Mouse (Mus musculus) hindbrain, embryonic 15.5 days (tissue): ENCODE data around the gene Hmces. TPM values are rescaled to one million over a fixed set of nuclear protein-coding genes. Genes with fewer than 3 reads are reported as not detected.

Experiments used
- ATAC-seq: fragments of 200-750 bp; cut with Nextera tagmentation; 2 replicates; pipeline ENCODE4 v1.8.0; 2017; ENCODE audit warnings: low read depth, moderate number of reproducible peaks, moderate TSS enrichment; ENCODE audit not compliant: low FRiP score
- H3K27ac ChIP-seq: fragments of 300-500 bp; sonication (generic); replicated peaks from 2 replicates; pipeline ENCODE4 v1.5.1; 2015; ENCODE audit warnings: mild to moderate bottlenecking, inconsistent platforms
- H3K27me3 ChIP-seq: fragments of 300-500 bp; sonication (generic); 2 replicates; pipeline ENCODE4 v1.6.1; 2015; ENCODE audit warnings: control low read depth, inconsistent platforms
- H3K36me3 ChIP-seq: fragments of 300-500 bp; sonication (generic); 2 replicates; pipeline ENCODE4 v1.6.1; 2015; ENCODE audit warnings: control low read depth, inconsistent platforms
- H3K4me1 ChIP-seq: fragments of 300-500 bp; sonication (generic); replicated peaks from 2 replicates; pipeline ENCODE4 v1.6.1; 2015; ENCODE audit warnings: control low read depth, inconsistent platforms
- H3K4me2 ChIP-seq: fragments of 300-500 bp; sonication (generic); 2 replicates; pipeline ENCODE4 v1.6.1; 2015; ENCODE audit warnings: moderate library complexity, mild to moderate bottlenecking, inconsistent platforms
- H3K4me3 ChIP-seq: fragments of 300-500 bp; sonication (generic); 2 replicates; pipeline ENCODE4 v1.5.1; 2015; ENCODE audit warnings: mild to moderate bottlenecking, inconsistent platforms
- H3K9ac ChIP-seq: fragments of 300-500 bp; sonication (generic); 2 replicates; pipeline ENCODE4 v1.6.1; 2015; ENCODE audit warnings: inconsistent platforms
- H3K9me3 ChIP-seq: fragments of 300-500 bp; sonication (generic); 2 replicates; pipeline ENCODE4 v1.6.1; 2016; ENCODE audit warnings: control low read depth, inconsistent platforms
- WGBS: fragments of 180-500 bp; shearing (Covaris S2); methylation state at CpG from one replicate; pipeline ENCODE4 v1.1.7; 2015; 5-methylcytosine and 5-hydroxymethylcytosine counted together
- polyA plus RNA-seq: library from polyadenylated mRNA; unstranded; fragments of >200 nt; fragmentation: Nextera tagmentation; extraction: Ambion mirVana; gene quantifications from 2 replicates; pipeline ENCODE4 v1.2.1, GENCODE M21; 2015

Hmces gene
- 38.5 and 44.0 TPM in 2 replicates for polyA plus RNA-seq

- ATAC-seq, result peak; percentile 95
- H3K4me1 ChIP-seq, result peaks cover 21% of the 10 kb centered on the region
- peak within 1 kb of the TSS; percentile 84 for H3K27ac ChIP-seq
- no peaks in the 10 kb centered on the region for H3K27me3 ChIP-seq
- under 1% methylated on average over 58 of the region's 62 CpGs for WGBS
- no peaks in the 10 kb centered on the region for H3K9me3 ChIP-seq
- H3K36me3 ChIP-seq, result peaks cover 57% of the 10 kb centered on the region
- peak within 1 kb of the TSS; percentile 92 for H3K4me3 ChIP-seq
- peak within 1 kb of the TSS; percentile 89 for H3K9ac ChIP-seq
- H3K4me2 ChIP-seq, result peak within 1 kb of the TSS; percentile 93
Observed at GRCm38 (mm10) chr6:87913661-87914325, at the start of gene Hmces. TSS of gene Hmces (plus strand) at chr6:87913935.

- 91% methylated on average over 6 of the region's 6 CpGs for WGBS
- no peak overlapping the region for H3K4me3 ChIP-seq
Observed at GRCm38 (mm10) chr6:87866211-87866610, 47.5 kb upstream of the Hmces start.

GRCm38 (mm10) chr6:87867256-87867655 is 46.5 kb upstream of the Hmces start:
- Histone ChIP-seq H3K4me3 (no peak overlapping the region), H3K9ac (no peak overlapping the region), H3K9me3 (no peaks in the 10 kb centered on the region), H3K4me1 (no peaks in the 10 kb centered on the region), H3K36me3 (no peaks in the 10 kb centered on the region), H3K4me2 (no peak overlapping the region), H3K27ac (no peak overlapping the region), H3K27me3 (no peaks in the 10 kb centered on the region)
- 69% methylated on average over 2 of the region's 2 CpGs for WGBS
- ATAC-seq, result no peak

More at GRCm38 (mm10) chr6:87866211-87866610, 47.5 kb upstream of the Hmces start:
- H3K4me1 ChIP-seq, result no peaks in the 10 kb centered on the region
- H3K9ac ChIP-seq, result no peak overlapping the region
- H3K4me2 ChIP-seq, result no peak overlapping the region
- no peaks in the 10 kb centered on the region for H3K36me3 ChIP-seq
- no peaks in the 10 kb centered on the region for H3K27me3 ChIP-seq
- no peak for ATAC-seq
- H3K27ac ChIP-seq, result no peak overlapping the region
- H3K9me3 ChIP-seq, result no peaks in the 10 kb centered on the region

GRCm38 (mm10) chr6:87868871-87869506 is 44.7 kb upstream of the Hmces start:
- Histone ChIP-seq H3K4me1 (no peaks in the 10 kb centered on the region), H3K36me3 (no peaks in the 10 kb centered on the region), H3K27me3 (no peaks in the 10 kb centered on the region), H3K4me3 (no peak overlapping the region), H3K9ac (no peak overlapping the region), H3K4me2 (no peak overlapping the region), H3K9me3 (no peaks in the 10 kb centered on the region), H3K27ac (no peak overlapping the region)
- ATAC-seq, result no peak
- WGBS, result 79% methylated on average over 9 of the region's 9 CpGs

GRCm38 (mm10) chr6:87870440-87870839 is 43.3 kb upstream of the Hmces start:
- no peak for ATAC-seq
- H3K4me3 ChIP-seq, result no peak overlapping the region
- H3K9me3 ChIP-seq, result no peaks in the 10 kb centered on the region
- H3K9ac ChIP-seq, result no peak overlapping the region
- 72% methylated on average over 1 of the region's 1 CpGs for WGBS
- no peaks in the 10 kb centered on the region for H3K27me3 ChIP-seq
- H3K27ac ChIP-seq, result no peak overlapping the region
- H3K36me3 ChIP-seq, result no peaks in the 10 kb centered on the region
- H3K4me2 ChIP-seq, result no peak overlapping the region
- no peaks in the 10 kb centered on the region for H3K4me1 ChIP-seq

GRCm38 (mm10) chr6:87871240-87871639 is 42.5 kb upstream of the Hmces start:
- H3K4me2 ChIP-seq, result no peak overlapping the region
- no peak overlapping the region for H3K27ac ChIP-seq
- ATAC-seq, result no peak
- no peaks in the 10 kb centered on the region for H3K27me3 ChIP-seq
- no peaks in the 10 kb centered on the region for H3K4me1 ChIP-seq
- no peak overlapping the region for H3K4me3 ChIP-seq
- 92% methylated on average over 7 of the region's 7 CpGs for WGBS
- H3K9ac ChIP-seq, result no peak overlapping the region
- H3K9me3 ChIP-seq, result no peaks in the 10 kb centered on the region
- H3K36me3 ChIP-seq, result no peaks in the 10 kb centered on the region

GRCm38 (mm10) chr6:87873104-87873503 is 40.6 kb upstream of the Hmces start:
- ATAC-seq, result no peak
- Histone ChIP-seq H3K4me3 (no peak overlapping the region), H3K9me3 (no peaks in the 10 kb centered on the region), H3K27ac (no peak overlapping the region), H3K4me1 (no peaks in the 10 kb centered on the region), H3K4me2 (no peak overlapping the region), H3K27me3 (no peaks in the 10 kb centered on the region), H3K9ac (no peak overlapping the region), H3K36me3 (no peaks in the 10 kb centered on the region)
- 59% methylated on average over 1 of the region's 1 CpGs for WGBS

GRCm38 (mm10) chr6:87873963-87874362 is 39.8 kb upstream of the Hmces start:
- Histone ChIP-seq H3K9ac (no peak overlapping the region), H3K27me3 (no peaks in the 10 kb centered on the region), H3K4me1 (no peaks in the 10 kb centered on the region), H3K4me2 (no peak overlapping the region), H3K9me3 (no peaks in the 10 kb centered on the region), H3K36me3 (no peaks in the 10 kb centered on the region), H3K4me3 (no peak overlapping the region), H3K27ac (no peak overlapping the region)
- ATAC-seq, result no peak
- 88% methylated on average over 2 of the region's 2 CpGs for WGBS

- Histone ChIP-seq H3K9me3 (no peaks in the 10 kb centered on the region), H3K36me3 (no peaks in the 10 kb centered on the region), H3K4me2 (no peak overlapping the region), H3K27me3 (no peaks in the 10 kb centered on the region), H3K4me1 (no peaks in the 10 kb centered on the region), H3K27ac (no peak overlapping the region), H3K4me3 (no peak overlapping the region), H3K9ac (no peak overlapping the region)
- ATAC-seq, result no peak
- 87% methylated on average over 1 of the region's 1 CpGs for WGBS
Observed at GRCm38 (mm10) chr6:87875083-87875482, 38.7 kb upstream of the Hmces start.

GRCm38 (mm10) chr6:87875562-87875961 is 38.2 kb upstream of the Hmces start:
- H3K4me3 ChIP-seq, result no peak overlapping the region
- H3K9ac ChIP-seq, result no peak overlapping the region
- H3K27me3 ChIP-seq, result no peaks in the 10 kb centered on the region
- no peaks in the 10 kb centered on the region for H3K36me3 ChIP-seq
- no peak overlapping the region for H3K4me2 ChIP-seq
- H3K9me3 ChIP-seq, result no peaks in the 10 kb centered on the region
- WGBS, result 87% methylated on average over 7 of the region's 7 CpGs
- no peak overlapping the region for H3K27ac ChIP-seq
- ATAC-seq, result no peak
- no peaks in the 10 kb centered on the region for H3K4me1 ChIP-seq

- H3K36me3 ChIP-seq, result no peaks in the 10 kb centered on the region
- WGBS, result 81% methylated on average over 13 of the region's 13 CpGs
- ATAC-seq, result no peak
- H3K27ac ChIP-seq, result no peak overlapping the region
- H3K4me3 ChIP-seq, result no peak overlapping the region
- no peaks in the 10 kb centered on the region for H3K4me1 ChIP-seq
- H3K4me2 ChIP-seq, result no peak overlapping the region
- no peak overlapping the region for H3K9ac ChIP-seq
- H3K27me3 ChIP-seq, result no peaks in the 10 kb centered on the region
- H3K9me3 ChIP-seq, result no peaks in the 10 kb centered on the region
Observed at GRCm38 (mm10) chr6:87876068-87876643, 37.6 kb upstream of the Hmces start.

GRCm38 (mm10) chr6:87879010-87879409 is 34.7 kb upstream of the Hmces start:
- no peaks in the 10 kb centered on the region for H3K27me3 ChIP-seq
- no peak overlapping the region for H3K4me2 ChIP-seq
- no peak overlapping the region for H3K9ac ChIP-seq
- no peak for ATAC-seq
- no peaks in the 10 kb centered on the region for H3K36me3 ChIP-seq
- 58% methylated on average over 4 of the region's 4 CpGs for WGBS
- H3K27ac ChIP-seq, result no peak overlapping the region
- no peaks in the 10 kb centered on the region for H3K9me3 ChIP-seq
- no peaks in the 10 kb centered on the region for H3K4me1 ChIP-seq
- no peak overlapping the region for H3K4me3 ChIP-seq
